Mouse (Mus musculus): ENCODE results near the gene Calhm5.

Calhm5 gene

GRCm38 (mm10) chr10:34096418-34096883 lies at the start of gene Calhm5:
Calhm5 (minus strand) TSS chr10:34096519.
- peak; percentile 9 for DNase-seq

GRCm38 (mm10) chr10:34141693-34142092 lies 45.4 kb upstream of the Calhm5 start:
- DNase-seq: no peak

- DNase-seq: no peak
Observed at GRCm38 (mm10) chr10:34139768-34140167, 43.4 kb upstream of the Calhm5 start.

- no peak for DNase-seq
Observed at GRCm38 (mm10) chr10:34138027-34138426, 41.7 kb upstream of the Calhm5 start.

- no peak for DNase-seq
Observed at GRCm38 (mm10) chr10:34136432-34136831, 40.1 kb upstream of the Calhm5 start.

GRCm38 (mm10) chr10:34131356-34131755 lies 35.0 kb upstream of the Calhm5 start:
- DNase-seq: no peak

GRCm38 (mm10) chr10:34128391-34128790 lies 32.1 kb upstream of the Calhm5 start:
- peak; percentile 24 for DNase-seq

- DNase-seq: peak; percentile 12
Observed at GRCm38 (mm10) chr10:34127392-34128378, 31.4 kb upstream of the Calhm5 start, which contains the start of gene Calhm6. Calhm6 (minus strand) TSS chr10:34127984.

- DNase-seq: no peak
Observed at GRCm38 (mm10) chr10:34118421-34118820, 22.1 kb upstream of the Calhm5 start.

- DNase-seq: no peak
Observed at GRCm38 (mm10) chr10:34117770-34118169, 21.5 kb upstream of the Calhm5 start.

- DNase-seq: no peak
Observed at GRCm38 (mm10) chr10:34117131-34117530, 20.8 kb upstream of the Calhm5 start.

- DNase-seq: no peak
Observed at GRCm38 (mm10) chr10:34111964-34112738, 15.8 kb upstream of the Calhm5 start.

- no peak for DNase-seq
Observed at GRCm38 (mm10) chr10:34110863-34111465, 14.6 kb upstream of the Calhm5 start.

GRCm38 (mm10) chr10:34095964-34096363 lies 355 bp downstream of the Calhm5 start:
- DNase-seq: no peak

- DNase-seq: no peak
Observed at GRCm38 (mm10) chr10:34095147-34095546, 1.2 kb downstream of the Calhm5 start.

GRCm38 (mm10) chr10:34091888-34092287 lies 4.4 kb downstream of the Calhm5 start:
- no peak for DNase-seq

GRCm38 (mm10) chr10:34090481-34090880 lies 5.8 kb downstream of the Calhm5 start:
- DNase-seq: no peak

- DNase-seq: no peak
Observed at GRCm38 (mm10) chr10:34089517-34089916, 6.8 kb downstream of the Calhm5 start.

GRCm38 (mm10) chr10:34088515-34088914 lies 7.8 kb downstream of the Calhm5 start:
- no peak for DNase-seq

- DNase-seq: no peak
Observed at GRCm38 (mm10) chr10:34086514-34086913, 9.8 kb downstream of the Calhm5 start.

GRCm38 (mm10) chr10:34074522-34075200 lies 21.7 kb downstream of the Calhm5 start:
- DNase-seq: no peak

GRCm38 (mm10) chr10:34071650-34072049 lies 24.7 kb downstream of the Calhm5 start:
- no peak for DNase-seq
